Mouse (Mus musculus) lung, postnatal 36 days (tissue): Measurements from ENCODE around the gene Spc24.
A peak's percentile ranks its signal among the peaks of the same experiment; 100 is the strongest.
"Not testable (repeated sequence)": the region's sequence is repeated elsewhere in the genome, so short reads cannot be mapped to it uniquely, and the experiment has no call there.

ENCODE experiments used
- DNase-seq: peaks from one replicate; pipeline ENCODE4 v3.0.0; 2022; ENCODE audit warnings: mixed read lengths

Gene Spc24

DNA sequence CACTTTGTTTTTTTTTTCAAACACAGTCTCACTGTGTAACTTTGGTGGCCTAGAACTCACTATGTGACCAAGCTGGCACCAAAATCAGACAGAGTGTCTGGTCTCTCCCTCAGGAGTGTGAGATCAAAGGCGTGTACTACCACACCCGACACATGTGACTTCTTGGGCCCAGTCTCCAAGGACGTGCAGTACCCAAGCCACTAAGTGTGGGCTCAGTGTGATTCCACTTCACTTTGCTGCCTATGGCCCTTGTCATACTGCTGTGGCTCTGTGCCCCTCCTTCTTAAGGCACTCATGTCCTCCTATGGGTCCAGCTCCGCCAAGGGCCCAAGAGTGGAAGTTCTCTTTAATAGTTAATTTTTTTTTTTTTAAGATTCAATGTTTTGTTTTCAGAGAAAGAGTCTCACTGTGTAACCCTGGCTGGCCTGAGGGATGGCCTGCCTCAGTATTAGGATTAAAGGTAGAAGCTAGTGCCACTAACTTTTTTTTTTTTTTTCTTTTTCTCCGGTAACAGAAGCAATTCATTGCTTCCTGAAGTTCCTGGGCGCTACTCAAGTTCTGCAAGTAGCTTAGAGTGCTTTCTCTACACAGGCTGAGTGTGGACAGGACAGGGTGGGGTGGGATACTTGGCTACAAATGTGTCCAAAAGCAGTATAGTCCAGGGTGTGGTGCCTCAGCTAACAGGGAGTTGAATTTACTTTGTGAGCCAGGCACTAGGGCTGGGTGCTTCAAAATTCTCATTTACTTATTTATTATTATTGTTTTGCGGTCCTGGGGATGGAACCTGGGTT is 24.6 kb upstream of the Spc24 start:
- peak; percentile 87 for DNase-seq

DNA sequence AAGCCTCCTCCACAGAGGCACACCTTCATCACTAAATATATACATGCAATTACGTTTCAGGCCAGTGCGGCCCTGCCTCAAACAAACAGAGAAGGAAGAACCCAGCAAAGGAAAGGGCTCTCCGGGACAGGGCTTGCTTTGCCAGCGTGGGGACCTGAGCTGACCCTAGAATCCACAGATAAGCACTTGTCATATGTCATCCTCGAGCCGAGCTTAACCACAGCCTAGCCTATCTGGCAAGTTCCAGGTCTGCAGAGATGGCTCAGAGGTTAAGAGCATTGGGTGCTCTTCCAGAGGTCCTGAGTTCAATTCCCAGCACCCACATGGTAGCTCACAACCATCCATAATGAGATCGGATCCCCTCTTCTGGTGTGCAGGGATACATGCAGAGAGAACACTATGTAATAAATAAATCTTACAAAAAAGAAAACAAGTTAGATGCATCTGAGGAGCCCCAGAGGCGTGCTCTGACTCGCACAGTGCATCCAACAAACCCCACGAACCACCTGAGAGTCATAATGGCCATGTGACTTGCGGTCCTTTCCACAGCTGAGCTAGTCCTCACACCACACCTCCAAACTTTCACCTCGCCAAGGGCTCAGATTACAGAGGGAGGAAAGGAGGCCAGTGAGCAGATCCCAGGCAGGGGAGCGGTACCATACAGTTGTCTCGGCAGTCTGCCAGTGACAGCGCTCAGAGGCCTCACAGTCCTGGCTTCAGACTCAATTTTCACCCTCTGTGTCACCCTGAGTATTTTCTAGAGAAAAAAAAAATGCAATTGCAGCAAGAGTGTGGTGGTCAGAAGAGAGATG is 21.8 kb upstream of the Spc24 start:
- peak; percentile 57 for DNase-seq

DNA sequence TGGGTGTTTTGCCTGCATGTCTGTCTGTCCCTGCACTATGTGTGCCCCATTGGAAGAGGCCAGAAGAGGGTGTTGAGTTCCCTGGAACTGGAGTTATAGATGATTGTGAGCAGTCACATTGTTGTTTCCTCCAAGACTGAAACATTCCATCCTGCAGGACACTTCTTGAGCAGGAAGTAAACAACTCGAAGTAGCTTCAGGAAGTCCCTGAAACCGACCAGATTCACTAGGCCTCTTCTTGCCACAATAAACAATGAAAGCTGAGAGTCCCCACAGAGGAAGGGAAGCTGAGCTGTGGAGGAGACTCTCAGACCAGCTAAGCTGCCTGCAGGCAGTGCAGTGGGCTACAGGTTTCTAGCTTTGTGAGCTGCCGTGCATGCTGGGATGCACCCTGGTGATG is 17.6 kb upstream of the Spc24 start:
- no peak for DNase-seq

DNA sequence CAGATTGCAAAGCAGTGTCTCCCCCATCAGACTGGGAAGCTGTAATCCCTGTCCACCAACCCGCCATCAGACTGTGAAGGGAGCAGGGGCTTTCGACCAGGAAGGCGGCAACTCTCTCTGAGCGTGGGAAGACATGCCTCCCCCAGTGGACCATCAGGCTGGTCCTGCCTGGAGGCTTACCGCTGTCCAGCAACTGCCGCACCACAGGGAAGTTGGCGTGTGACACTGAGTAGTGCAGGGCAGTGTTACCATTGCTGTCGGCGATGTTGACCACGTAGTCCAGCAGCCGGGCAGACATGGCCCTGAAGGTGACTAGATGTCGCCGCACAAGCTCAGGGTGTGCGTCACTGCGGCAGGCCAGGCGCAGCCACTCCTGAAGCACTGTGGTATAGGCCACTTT is 14.2 kb upstream of the Spc24 start:
- DNase-seq = no peak

DNA sequence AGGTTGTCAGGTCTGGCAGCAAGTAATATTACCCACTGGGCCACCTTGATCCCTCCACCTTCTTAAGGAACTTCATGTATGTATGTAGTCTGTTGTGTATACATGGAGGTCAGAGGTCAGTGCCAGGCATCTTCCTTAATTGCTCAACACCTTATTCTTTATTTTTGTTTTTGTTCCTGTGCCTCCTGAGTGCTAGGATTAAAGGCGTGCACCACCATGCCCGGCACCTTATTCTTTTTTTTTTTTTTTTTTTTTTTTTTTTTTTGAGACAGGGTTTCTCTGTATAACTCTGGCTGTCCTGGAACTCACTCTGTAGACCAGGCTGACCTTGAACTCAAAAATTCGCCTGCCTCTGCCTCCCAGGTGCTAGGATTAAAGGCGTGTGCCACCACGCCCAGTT is 13.3 kb upstream of the Spc24 start:
- not testable (repeated sequence) for DNase-seq

DNA sequence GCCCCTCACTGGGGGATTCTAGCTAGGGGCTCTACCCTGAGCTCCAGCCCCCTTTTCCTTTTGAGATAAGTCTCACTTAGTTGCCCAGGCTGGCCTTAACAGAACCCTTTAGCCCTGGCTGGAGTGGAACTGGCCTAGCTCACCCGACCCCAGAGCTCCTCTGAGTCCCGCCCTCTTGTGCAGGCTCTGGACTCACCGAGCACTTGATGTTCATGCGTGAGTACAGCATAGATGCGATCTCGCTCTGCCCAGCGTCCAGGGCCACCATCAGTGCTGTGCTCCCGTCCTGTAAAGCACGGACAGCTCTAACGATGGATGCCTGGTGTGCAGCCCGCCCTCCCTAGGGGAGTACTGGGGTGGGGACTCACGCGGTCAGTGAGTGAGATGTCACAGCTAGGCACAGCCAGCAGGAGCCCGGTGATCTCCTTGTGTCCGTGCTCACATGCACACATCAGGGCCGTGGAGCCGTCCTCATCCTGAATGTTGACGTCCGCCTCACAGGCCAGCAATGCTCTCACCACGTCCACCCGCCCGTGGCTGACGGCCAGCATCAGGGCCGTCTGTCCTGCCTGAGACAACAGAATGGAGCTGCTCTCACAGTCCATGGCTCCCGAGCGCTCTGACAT is 9.6 kb upstream of the Spc24 start:
- no peak for DNase-seq

DNA sequence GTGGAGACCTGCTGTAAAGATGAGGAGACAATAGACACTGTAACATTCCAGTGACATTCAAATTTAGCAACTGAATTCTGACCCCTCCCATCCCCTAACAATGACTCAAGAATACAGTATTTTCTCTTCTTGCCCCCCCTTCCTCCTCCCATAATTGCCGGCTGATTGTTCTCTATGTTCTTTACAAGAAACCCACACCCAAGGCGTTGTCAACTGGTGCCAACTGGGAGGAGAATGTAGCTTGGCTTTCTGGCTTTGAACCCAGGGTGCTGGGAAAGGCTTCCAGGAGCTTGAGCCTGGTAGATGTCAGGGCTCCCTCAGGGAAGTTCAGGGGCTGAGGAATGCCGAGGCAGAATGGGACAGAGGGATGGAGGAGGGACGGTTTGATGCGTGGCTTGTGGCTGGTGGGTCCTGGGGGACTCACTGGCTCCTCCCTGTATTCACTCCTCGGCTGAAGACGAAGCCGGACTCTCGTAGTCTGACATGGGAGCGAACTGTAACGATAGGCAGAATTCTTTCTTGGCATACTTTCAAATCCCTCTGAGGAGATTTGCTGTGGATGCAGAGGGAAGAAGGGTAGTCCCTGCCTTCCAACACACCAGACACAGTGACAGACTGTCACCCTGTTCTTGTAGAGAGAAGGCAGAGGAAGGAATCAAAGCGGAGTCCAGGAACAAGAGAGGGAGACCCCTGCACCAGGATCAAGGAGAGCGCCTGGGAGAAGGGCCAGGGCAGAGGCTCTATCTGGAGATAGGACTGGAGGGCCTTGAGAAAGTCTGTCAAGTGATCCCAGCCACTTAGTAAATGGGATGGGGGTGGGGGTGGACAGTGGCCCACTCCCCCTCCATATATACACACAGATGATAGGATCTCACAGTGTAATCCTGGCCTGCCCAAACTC is 8.7 kb upstream of the Spc24 start:
- DNase-seq = peak; percentile 54

DNA sequence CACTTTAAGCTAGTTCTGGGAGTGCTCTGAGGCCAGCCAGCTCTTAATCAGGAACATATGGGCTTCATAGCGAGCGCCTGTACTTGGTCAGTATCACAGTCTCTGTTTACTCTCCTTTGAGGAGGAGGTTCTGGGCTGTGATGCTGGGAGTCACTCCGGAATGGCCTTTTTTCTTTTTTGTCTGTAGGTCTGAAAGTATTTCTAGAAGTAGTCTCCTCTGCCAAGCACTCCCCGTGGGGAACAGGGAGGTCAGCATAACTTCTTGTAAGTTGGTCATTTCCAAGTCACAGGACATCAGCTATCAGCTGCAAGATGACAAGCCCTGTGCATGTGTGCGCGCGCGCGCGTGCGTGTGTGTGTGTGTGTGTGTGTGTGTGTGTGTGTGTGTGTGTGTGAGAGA is 7.8 kb upstream of the Spc24 start:
- DNase-seq = peak; percentile 57

DNA sequence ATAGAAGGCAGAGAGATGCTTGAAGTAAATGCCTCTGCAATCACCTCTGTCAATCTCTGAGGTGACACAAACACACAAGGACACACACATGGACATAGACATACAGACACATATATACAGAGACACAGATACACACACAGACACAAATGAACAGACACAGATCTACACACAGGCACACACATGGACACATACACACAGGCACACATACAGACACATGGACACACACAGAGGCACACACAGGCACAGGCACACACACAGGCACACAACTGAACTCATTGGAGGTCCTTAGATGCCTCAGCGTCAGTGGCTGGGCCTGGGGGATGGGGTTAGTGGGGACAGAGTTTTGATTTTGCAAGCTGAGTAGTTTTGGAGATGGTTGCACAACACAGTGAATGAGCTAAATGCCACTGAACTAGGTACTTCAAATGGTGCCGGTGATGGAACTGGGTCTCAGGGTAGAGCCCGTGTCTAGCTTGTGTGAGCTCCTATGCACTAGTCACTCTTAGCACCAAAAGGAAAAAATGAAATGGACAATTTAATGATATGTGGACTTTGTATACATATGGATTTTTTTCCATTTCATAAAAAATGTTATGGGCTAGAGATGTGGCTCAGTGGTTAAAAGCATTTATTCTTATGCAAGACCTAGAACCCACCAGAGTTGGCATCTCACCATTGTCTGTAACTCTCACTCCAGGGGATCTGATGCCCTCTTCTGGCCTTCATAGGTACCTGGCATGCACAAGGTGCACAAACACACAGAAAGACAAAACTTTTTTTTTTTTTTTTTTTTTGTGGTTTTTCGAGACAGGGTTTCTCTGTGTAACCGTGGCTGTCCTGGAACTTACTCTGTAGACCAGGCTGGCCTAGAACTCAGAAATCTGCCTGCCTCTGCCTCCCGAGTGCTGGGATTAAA is 4.2 kb upstream of the Spc24 start:
- DNase-seq = peak; percentile 76

DNA sequence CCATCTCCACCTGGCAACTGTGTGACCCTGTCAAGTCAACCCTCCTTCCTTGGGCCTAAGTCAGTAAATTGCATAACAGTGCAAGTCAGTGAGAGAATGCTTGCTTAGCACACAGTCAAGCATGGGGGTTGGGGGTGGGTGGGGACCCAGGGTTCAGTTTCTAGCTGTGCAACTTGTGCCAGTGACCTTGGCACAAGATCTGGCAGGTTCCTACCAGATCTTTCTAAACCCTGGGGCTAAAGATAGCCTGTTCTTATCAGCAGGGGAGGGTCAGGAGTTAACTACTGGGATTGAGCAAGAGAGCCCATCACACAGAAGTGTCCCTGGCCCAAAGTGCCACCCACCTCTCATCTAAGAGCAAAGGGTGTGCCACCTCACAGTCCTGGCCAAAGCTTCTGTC is 2.0 kb upstream of the Spc24 start:
- peak; percentile 84 for DNase-seq

DNA sequence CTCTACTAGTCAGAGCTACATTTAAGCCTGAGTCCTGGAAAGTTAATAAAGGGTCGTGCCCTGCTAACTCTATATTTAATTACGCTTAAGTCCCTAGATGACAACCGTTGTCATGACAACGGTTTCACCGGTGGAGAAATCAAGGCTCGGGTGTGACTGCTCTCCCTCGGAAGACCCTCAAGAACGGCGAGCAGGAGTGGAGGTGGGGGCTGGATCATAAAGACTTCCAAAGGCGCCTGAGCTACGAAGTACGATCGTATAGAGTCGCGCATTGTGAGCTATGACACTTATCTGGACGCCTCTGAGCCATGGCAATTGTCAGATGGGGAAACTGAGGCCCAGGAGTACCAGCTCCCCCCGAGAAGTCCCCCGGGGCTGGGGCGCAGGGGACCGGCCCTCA is 385 bp downstream of the Spc24 start:
- DNase-seq = no peak

DNA sequence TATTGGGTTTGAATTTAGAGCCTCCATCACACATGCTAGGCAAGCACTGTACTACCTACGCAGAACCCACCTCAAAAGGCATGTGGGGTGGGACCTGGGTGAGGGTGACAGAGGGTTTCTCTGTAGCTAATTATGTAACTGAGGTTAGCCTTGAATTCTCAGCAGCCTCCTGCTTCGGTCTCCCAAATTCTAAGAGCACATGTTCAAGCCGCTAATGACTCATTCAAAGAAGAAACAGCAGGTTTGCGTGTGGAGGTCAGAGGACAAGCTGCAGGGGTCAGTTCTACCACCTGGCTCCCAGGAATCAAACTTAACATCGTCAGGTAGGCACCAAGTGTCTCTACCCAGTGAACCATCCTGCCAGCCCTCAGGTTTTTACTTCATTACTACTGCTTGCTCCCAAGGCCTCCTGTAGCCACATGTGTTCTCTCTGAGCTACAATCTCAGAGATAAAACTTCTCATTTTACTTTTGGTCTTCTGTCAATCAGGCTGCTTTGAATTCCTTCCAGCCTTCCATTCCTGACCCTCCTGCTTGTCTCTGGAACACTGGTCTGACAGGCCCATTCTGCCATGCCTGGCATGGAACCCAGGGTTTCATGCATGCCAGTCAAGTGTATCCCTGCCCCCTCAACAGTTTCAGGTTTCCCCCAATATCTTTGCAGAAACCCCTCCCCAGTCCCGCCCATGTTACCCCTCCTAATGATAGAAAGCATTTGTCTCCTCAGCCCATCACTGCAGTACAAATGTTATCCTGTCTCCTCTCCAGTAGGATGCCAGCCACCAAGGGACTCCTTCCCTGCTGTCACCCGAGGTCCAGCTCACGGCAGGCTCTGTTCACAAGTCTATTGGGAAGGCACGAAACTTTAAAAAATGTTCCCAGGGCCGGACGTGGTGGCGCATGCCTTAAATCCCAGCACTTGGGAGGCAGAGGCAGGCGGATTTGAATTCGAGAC is 1.2 kb downstream of the Spc24 start:
- no peak for DNase-seq

DNA sequence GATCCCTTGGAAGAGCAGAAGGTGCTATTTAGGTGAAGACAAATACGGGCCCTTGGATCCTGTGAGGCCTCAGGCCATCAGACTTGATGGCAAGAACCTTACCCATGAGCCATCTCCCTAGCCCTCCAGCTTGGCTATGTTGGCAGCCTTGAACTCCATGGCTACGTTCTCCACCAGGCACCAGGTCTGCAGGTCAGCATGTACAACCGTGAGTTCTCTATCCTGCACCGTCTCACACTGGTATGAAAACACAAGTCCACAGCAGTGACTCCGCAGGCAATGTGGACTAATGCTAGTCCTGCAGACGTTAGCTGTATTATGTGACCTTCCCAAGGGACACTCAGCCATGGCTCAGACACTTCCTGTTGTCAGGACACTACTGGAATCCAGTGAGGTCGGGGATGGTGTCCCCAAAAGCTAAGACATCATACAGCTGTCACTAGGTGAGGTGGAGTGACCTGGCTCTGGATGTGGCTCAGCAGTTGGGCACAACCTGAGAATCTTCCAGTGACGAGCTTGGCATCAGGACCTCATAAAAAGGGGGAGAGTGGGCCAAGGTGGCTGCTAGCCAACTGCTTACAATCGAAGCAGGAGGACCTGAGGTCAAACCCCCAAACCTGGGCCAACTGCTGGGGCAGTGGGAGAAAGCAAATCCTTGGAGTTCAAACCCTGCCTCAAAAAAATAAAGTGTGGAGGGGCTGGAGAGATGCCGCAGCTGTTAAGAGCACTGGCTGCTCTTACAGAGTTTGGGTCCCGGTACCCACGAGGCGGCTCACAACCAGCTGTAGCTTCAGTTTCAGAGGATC is 5.4 kb downstream of the Spc24 start:
- no peak for DNase-seq

DNA sequence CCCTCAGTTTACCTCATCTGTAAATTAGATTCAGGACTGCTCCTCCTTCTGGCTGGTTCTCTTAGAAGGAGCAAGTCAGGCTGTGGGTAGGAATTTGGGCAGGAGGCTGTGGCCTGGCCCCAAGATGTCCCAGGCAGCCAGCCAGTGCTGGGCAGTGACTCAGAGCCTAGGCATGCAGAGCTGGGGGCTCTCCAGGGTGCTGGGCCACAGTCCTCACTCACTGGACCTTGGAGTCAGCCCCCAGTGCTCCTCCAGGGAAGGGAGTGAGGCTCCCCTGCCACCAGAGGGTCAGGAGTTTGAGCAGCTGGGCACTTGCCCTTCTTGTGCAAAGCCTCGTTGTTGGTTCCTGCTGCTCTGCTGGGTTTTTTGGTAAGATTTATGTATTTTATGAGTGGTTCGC is 6.1 kb downstream of the Spc24 start:
- peak; percentile 88 for DNase-seq

DNA sequence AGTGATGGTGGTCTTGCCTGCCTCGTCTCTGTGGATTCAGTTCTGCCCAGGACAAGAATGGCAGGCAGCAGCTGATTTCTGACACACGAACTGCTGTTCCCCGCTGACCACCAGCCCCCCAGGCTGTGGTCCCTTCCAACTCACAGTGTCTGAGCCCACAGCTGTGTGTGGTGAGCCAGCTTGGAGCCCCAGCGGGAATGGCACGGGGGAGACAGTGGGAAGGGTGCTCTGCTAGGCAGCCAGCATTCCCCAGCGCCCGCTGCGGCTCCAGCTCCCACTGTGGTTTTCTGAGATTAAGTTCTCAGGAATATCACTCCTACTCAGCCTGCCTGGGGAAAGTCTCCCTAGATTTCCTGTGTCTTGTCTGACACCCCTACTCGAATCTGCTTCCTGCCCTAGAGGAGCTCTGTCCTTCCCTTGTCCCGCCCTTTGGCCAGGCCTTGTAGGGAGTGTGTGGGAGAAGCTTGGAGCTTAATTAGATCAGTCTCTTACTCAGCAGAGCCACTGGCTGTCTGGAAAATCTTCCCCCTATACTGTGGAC is 7.8 kb downstream of the Spc24 start:
- peak; percentile 55 for DNase-seq

DNA sequence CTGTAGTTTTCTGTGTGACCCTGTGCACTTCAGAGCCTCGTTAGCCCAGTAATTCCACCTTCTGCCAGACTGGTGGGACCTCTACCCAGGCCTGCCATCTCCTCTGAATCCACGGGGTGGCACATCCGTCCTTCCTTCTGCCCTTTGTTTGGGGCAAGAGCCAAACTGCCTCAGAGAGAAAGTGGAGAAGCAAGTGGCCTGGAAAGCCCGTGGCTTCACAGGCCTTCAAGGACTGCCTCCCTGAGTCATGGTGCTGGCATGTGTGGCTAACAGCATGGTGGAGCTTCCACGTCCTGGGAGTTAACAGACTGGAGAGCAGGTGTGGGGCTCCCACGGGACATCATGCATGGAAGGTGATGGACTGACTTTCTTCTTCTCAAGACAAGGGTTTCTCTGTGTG is 8.8 kb downstream of the Spc24 start:
- DNase-seq = peak; percentile 78

DNA sequence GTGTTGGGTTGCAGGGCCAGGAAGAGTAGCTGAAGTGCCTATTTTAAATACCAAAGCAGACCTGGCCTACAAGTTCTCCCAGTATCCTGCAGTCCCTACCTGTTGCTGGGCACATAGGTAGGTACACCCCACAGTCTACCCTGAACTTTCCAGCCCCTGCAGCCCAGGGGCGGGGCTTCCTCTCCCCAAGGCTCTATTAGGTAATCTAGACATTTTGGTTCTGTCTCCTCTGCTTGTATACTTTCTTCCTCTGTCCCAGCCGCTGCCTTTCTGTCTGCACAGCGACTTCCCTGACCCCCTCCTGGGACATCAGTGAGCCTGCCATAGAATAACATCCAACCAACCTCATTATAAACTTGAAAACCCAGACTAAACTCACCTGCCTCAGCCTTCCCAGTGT is 9.7 kb downstream of the Spc24 start:
- no peak for DNase-seq

DNA sequence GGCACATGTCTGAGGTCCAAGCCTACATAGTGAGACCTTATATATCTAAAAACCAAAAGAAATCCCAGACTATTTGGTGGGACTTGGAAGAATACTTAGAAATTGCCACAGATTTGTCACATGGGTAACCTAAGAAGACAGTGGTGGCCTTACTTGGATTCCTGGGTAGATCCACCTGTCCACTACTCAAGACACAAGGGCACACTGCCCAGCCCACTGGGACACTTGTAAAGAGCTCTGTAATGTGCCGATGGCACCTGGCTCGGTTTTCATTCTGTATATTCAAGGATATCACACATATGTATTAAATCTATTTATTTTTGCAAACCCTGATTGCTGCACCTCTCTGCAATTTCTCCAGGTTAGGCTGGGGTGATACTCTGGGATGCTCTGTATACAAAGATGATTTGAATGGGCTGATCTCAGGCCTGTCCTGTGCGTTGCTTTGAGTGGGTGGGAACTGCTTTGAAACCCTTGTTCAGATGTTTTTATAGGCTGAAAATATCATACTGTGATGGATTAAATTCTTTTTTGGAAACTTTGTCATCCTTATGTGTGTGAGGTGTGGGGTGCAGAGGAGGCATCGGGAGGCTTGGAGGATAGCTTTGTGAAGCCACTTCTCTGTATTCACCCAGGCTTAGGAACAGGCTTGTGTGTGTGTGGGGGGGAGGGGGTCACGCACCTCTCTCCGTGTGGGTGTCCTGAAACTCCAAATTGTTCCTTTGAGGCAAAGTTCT is 10.6 kb downstream of the Spc24 start:
- DNase-seq = no peak

DNA sequence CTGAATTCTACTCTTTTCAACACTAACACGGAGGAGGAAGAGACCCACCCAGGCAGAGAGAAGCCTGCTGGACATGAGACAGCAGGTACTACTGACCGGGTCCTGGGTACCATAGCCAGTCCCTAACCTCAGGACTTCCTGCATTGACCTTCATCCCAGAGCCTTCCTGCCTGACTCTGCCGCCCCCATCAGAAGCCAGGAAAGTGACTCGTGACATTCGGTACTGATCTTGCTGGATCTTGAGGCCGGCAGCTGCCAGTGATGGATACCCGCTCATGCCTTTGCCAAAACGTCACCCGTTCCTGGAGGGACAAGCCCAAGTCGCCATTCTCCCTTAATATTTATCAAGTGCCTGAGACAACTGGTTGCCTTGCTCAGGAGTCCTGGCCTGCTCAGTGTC is 11.6 kb downstream of the Spc24 start:
- DNase-seq = no peak
